Mouse (Mus musculus) hindbrain, postnatal 0 days (tissue): ENCODE measurements at regions not wholly inside any gene's neighbourhood (a gene's known extent, or its start where the extent isn't known, plus 50 kb on each side); places are given as distances from the start of the nearest gene placed in this dataset.

Source experiments
- ATAC-seq: fragments of 200-750 bp; cut with Nextera tagmentation; 2 replicates; pipeline ENCODE4 v1.8.0; 2017; ENCODE audit warnings: mild to moderate bottlenecking, moderate TSS enrichment, moderate library complexity
- DNase-seq: peaks from one replicate; pipeline ENCODE4 v3.0.0-alpha.2; 2015; ENCODE audit warnings: low spot score
- H3K27ac ChIP-seq: fragments of 300-500 bp; sonication (generic); 2 replicates; pipeline ENCODE4 v1.5.1; 2014; ENCODE audit warnings: mild to moderate bottlenecking
- H3K27me3 ChIP-seq: fragments of 300-500 bp; sonication (generic); 2 replicates; pipeline ENCODE4 v1.6.1; 2014; ENCODE audit warnings: low read length, mixed read lengths; ENCODE audit not compliant: insufficient read depth
- H3K36me3 ChIP-seq: fragments of 300-500 bp; sonication (generic); 2 replicates; pipeline ENCODE4 v1.6.1; 2014; ENCODE audit warnings: low read length, mixed read lengths; ENCODE audit not compliant: insufficient read depth
- H3K4me1 ChIP-seq: fragments of 300-500 bp; sonication (generic); 2 replicates; pipeline ENCODE4 v1.6.1; 2014; ENCODE audit warnings: antibody characterized with exemption, low read length, mixed read lengths; ENCODE audit not compliant: insufficient read depth
- H3K4me2 ChIP-seq: fragments of 300-500 bp; sonication (generic); 2 replicates; pipeline ENCODE4 v1.6.1; 2014; ENCODE audit warnings: low read depth, mild to moderate bottlenecking, low read length, moderate library complexity, mixed read lengths
- H3K4me3 ChIP-seq: fragments of 300-500 bp; sonication (generic); 2 replicates; pipeline ENCODE4 v1.5.1; 2014; ENCODE audit warnings: low read length
- H3K9ac ChIP-seq: fragments of 300-500 bp; sonication (generic); replicated peaks from 2 replicates; pipeline ENCODE4 v1.6.1; 2014; ENCODE audit warnings: mild to moderate bottlenecking, low read length, moderate library complexity, mixed read lengths
- H3K9me3 ChIP-seq: fragments of 300-500 bp; sonication (generic); 2 replicates; pipeline ENCODE4 v1.6.1; 2016; ENCODE audit warnings: low read length, mixed read lengths
- CTCF ChIP-seq: IDR thresholded peaks from 2 replicates; pipeline ENCODE4 v1.5.1; 2016; ENCODE audit warnings: antibody characterized with exemption, control low read depth, low read depth
- WGBS: fragments of 180-500 bp; shearing (Covaris S2); extraction: QIAGEN DNeasy Blood & Tissue Kit; methylation state at CpG from one replicate; pipeline ENCODE4 v1.1.7; 2014; 5-methylcytosine and 5-hydroxymethylcytosine counted together

GRCm38 (mm10) chr6:31058961-31059360 is 100.1 kb upstream of the Klf14 start:
- Histone ChIP-seq H3K4me2 (no peak overlapping the region), H3K4me3 (no peak overlapping the region), H3K9ac (no peak overlapping the region), H3K4me1 (no peaks in the 10 kb centered on the region), H3K9me3 (no peaks in the 10 kb centered on the region), H3K27me3 (no peaks in the 10 kb centered on the region), H3K36me3 (no peaks in the 10 kb centered on the region; the same call in 1 of the 2 replicates), H3K27ac (no peak overlapping the region)
- no peak for TF ChIP-seq CTCF
- WGBS: 90% methylated on average over 3 of the region's 3 CpGs
- DNase-seq (no peak), ATAC-seq (no peak)

GRCm38 (mm10) chr6:31061813-31062212 is 102.9 kb upstream of the Klf14 start:
- Histone ChIP-seq H3K4me1 (no peaks in the 10 kb centered on the region), H3K27ac (no peak overlapping the region), H3K4me2 (no peak overlapping the region), H3K27me3 (no peaks in the 10 kb centered on the region), H3K9me3 (no peaks in the 10 kb centered on the region), H3K36me3 (no peaks in the 10 kb centered on the region; the same call in 1 of the 2 replicates), H3K9ac (no peak overlapping the region), H3K4me3 (no peak overlapping the region)
- no peak for TF ChIP-seq CTCF
- DNase-seq: no peak
- no peak for ATAC-seq
- WGBS: 95% methylated on average over 4 of the region's 4 CpGs

GRCm38 (mm10) chr6:31065419-31065818 is 106.5 kb upstream of the Klf14 start:
- TF ChIP-seq CTCF: no peak
- H3K27me3 ChIP-seq: no peaks in the 10 kb centered on the region
- H3K9ac ChIP-seq: no peak overlapping the region
- no peaks in the 10 kb centered on the region; the same call in 1 of the 2 replicates for H3K36me3 ChIP-seq
- no peak overlapping the region for H3K4me3 ChIP-seq
- ATAC-seq (no peak), DNase-seq (no peak)
- 85% methylated on average over 9 of the region's 9 CpGs for WGBS
- H3K4me1 ChIP-seq: no peaks in the 10 kb centered on the region
- no peak overlapping the region for H3K27ac ChIP-seq
- no peak overlapping the region for H3K4me2 ChIP-seq
- no peaks in the 10 kb centered on the region for H3K9me3 ChIP-seq

- no peak overlapping the region for H3K4me2 ChIP-seq
- H3K27ac ChIP-seq: no peak overlapping the region
- TF ChIP-seq CTCF: no peak
- H3K4me1 ChIP-seq: no peaks in the 10 kb centered on the region
- 88% methylated on average over 5 of the region's 5 CpGs for WGBS
- H3K4me3 ChIP-seq: no peak overlapping the region
- DNase-seq (no peak), ATAC-seq (no peak)
- H3K36me3 ChIP-seq: no peaks in the 10 kb centered on the region
- H3K9me3 ChIP-seq: no peaks in the 10 kb centered on the region
- no peak overlapping the region for H3K9ac ChIP-seq
- H3K27me3 ChIP-seq: no peaks in the 10 kb centered on the region
Measured at GRCm38 (mm10) chr6:31066861-31067260, 108.0 kb upstream of the Klf14 start.

GRCm38 (mm10) chr6:31067453-31067852 is 108.6 kb upstream of the Klf14 start:
- Histone ChIP-seq H3K27ac (no peak overlapping the region), H3K9ac (no peak overlapping the region), H3K9me3 (no peaks in the 10 kb centered on the region), H3K27me3 (no peaks in the 10 kb centered on the region), H3K4me2 (no peak overlapping the region), H3K36me3 (no peaks in the 10 kb centered on the region), H3K4me3 (no peak overlapping the region), H3K4me1 (no peaks in the 10 kb centered on the region)
- TF ChIP-seq CTCF: no peak
- ATAC-seq (no peak), DNase-seq (no peak)
- 85% methylated on average over 7 of the region's 7 CpGs for WGBS

GRCm38 (mm10) chr6:31069243-31069642 is 110.4 kb upstream of the Klf14 start:
- TF ChIP-seq CTCF: no peak
- no peak for DNase-seq
- 77% methylated on average over 13 of the region's 13 CpGs for WGBS
- H3K36me3 ChIP-seq: no peaks in the 10 kb centered on the region
- ATAC-seq: no peak
- H3K4me1 ChIP-seq: no peaks in the 10 kb centered on the region
- H3K4me3 ChIP-seq: no peak overlapping the region
- no peaks in the 10 kb centered on the region for H3K9me3 ChIP-seq
- H3K27me3 ChIP-seq: no peaks in the 10 kb centered on the region
- no peak overlapping the region for H3K9ac ChIP-seq
- H3K4me2 ChIP-seq: no peak overlapping the region
- no peak overlapping the region for H3K27ac ChIP-seq

- no peak for ATAC-seq
- Histone ChIP-seq H3K27ac (no peak overlapping the region), H3K36me3 (no peaks in the 10 kb centered on the region), H3K4me3 (no peak overlapping the region), H3K9ac (no peak overlapping the region), H3K27me3 (no peaks in the 10 kb centered on the region), H3K4me1 (no peaks in the 10 kb centered on the region), H3K4me2 (no peak overlapping the region), H3K9me3 (no peaks in the 10 kb centered on the region)
- WGBS: 61% methylated on average over 6 of the region's 6 CpGs
- TF ChIP-seq CTCF: no peak
- no peak for DNase-seq
Measured at GRCm38 (mm10) chr6:31070537-31070936, 111.7 kb upstream of the Klf14 start.
